Mouse (Mus musculus): ENCODE data around the gene Man2a2.

GRCm38 (mm10) chr7:80334848-80335247, 36.3 kb downstream of the Man2a2 start:
- no peak for TF ChIP-seq CTCF (IDR thresholded peaks at IDR 0.05; ENCODE audit: borderline replicate concordance, extremely low read depth, insufficient read depth, insufficient read length)
- no peak for TF ChIP-seq POLR2A (IDR thresholded peaks at IDR 0.05; ENCODE audit: borderline replicate concordance, extremely low read depth, insufficient read depth, insufficient read length, poor library complexity, severe bottlenecking)

Data from brain, embryonic 14.5 days (tissue).